Comparison of ENCODE assay signal across 28 mouse cellular contexts in the genomic region with DNA sequence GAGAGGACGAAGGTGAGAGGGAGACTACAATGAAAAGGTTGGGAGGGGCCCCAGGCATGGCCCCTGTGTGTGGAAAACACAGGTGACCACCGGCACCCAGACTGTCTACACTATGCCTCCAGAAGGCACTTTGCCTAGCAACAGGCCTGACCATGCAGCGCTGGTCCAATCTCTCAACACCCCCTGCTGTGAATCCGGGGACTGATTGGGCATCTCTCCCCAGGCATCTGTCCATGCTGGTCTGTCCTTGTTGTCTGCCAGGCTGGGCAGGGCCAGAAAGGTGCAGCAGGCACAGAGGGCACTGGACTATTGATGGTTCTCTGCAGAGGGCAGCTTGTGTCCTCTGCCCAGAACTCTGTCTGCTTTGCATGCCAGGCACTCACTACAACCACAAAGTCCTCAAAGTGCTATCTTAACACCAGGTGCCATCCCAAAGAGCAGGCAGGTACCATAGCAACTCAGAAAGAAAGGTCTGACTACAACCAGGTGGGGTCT. TPM values are rescaled to one million over a fixed set of nuclear protein-coding genes. Genes with fewer than 3 reads are reported as not detected.
DNase-seq lines count a peak whose midpoint lies in the region; ATAC-seq lines count a peak whose summit lies in the region.
"Had no signal": no experiment of that assay in that cellular context is flagged by ENCODE, and none has a peak within 500 bp of the region (broad histone marks: within the 10 kb centered on the region; RNA-seq: fewer than 3 reads in every experiment).

No protein-coding gene starts in this region.

- ATAC-seq in hindbrain, embryonic 13.5 days (ENCODE audit: low FRiP score): no peak
- no peak for ATAC-seq in hindbrain, embryonic 14.5 days (ENCODE audit: low FRiP score)
- ATAC-seq: forebrain, embryonic 15.5 days; intestine, embryonic 16.5 days; midbrain, embryonic 13.5 days had no signal

- H3K9me3 ChIP-seq in hindbrain, embryonic 13.5 days: no peaks in the 10 kb centered on the region
- no peaks in the 10 kb centered on the region for H3K9me3 ChIP-seq in hindbrain, embryonic 14.5 days (ENCODE audit: control insufficient read depth, low read length)
- H3K9me3 ChIP-seq: forebrain, embryonic 15.5 days; G1E; heart, embryonic 13.5 days; hindbrain, embryonic 15.5 days; liver, embryonic 15.5 days; lung, embryonic 15.5 days; megakaryocyte, embryonic 14.5 days; midbrain, embryonic 13.5 days; neural tube, embryonic 12.5 days had no signal

- H3K4me2 ChIP-seq in hindbrain, embryonic 13.5 days: no peak overlapping the region
- H3K4me2 ChIP-seq in hindbrain, embryonic 14.5 days (replicated peaks): no peak overlapping the region
- H3K4me2 ChIP-seq: forebrain, embryonic 15.5 days; heart, embryonic 13.5 days; hindbrain, embryonic 15.5 days; liver, embryonic 15.5 days; lung, embryonic 15.5 days; midbrain, embryonic 13.5 days; neural tube, embryonic 12.5 days had no signal

- H3K4me1 ChIP-seq in hindbrain, embryonic 13.5 days (replicated peaks): no peaks in the 10 kb centered on the region
- H3K4me1 ChIP-seq in hindbrain, embryonic 14.5 days (replicated peaks; ENCODE audit: control insufficient read depth, insufficient read depth, low read length): no peaks in the 10 kb centered on the region
- H3K4me1 ChIP-seq: forebrain, embryonic 15.5 days; heart, embryonic 13.5 days; hindbrain, embryonic 15.5 days; liver, embryonic 15.5 days; lung, embryonic 15.5 days; midbrain, embryonic 13.5 days; neural tube, embryonic 12.5 days had no signal

- H3K36me3 ChIP-seq in hindbrain, embryonic 13.5 days: no peaks in the 10 kb centered on the region
- no peaks in the 10 kb centered on the region for H3K36me3 ChIP-seq in hindbrain, embryonic 14.5 days (replicated peaks; ENCODE audit: control insufficient read depth, insufficient read depth)
- H3K36me3 ChIP-seq: forebrain, embryonic 15.5 days; G1E; heart, embryonic 13.5 days; liver, embryonic 15.5 days; lung, embryonic 15.5 days; midbrain, embryonic 13.5 days; neural tube, embryonic 12.5 days had no signal

- WGBS in hindbrain, embryonic 13.5 days: 75% methylated on average over 4 of the region's 4 CpGs
- 65% methylated on average over 4 of the region's 4 CpGs for WGBS in hindbrain, embryonic 14.5 days

- no peak overlapping the region for H3K4me3 ChIP-seq in hindbrain, embryonic 13.5 days
- no peak overlapping the region for H3K4me3 ChIP-seq in hindbrain, embryonic 14.5 days (replicated peaks; ENCODE audit: low read length)
- H3K4me3 ChIP-seq: forebrain, embryonic 15.5 days; heart, adult 2 months; heart, embryonic 13.5 days; hindbrain, embryonic 15.5 days; liver, embryonic 15.5 days; lung, embryonic 15.5 days; megakaryocyte, embryonic 14.5 days; midbrain, embryonic 13.5 days; neural tube, embryonic 12.5 days had no signal

- no peaks in the 10 kb centered on the region for H3K27me3 ChIP-seq in hindbrain, embryonic 13.5 days
- no peaks in the 10 kb centered on the region for H3K27me3 ChIP-seq in hindbrain, embryonic 14.5 days (ENCODE audit: control insufficient read depth, insufficient read depth, low read length)
- H3K27me3 ChIP-seq: forebrain, embryonic 15.5 days; hindbrain, embryonic 15.5 days; liver, embryonic 15.5 days; lung, embryonic 15.5 days; midbrain, embryonic 13.5 days; neural tube, embryonic 12.5 days had no signal

- 0 out of 2 replicates have a peak overlapping the region, but pooled peaks have one; percentile 19 for H3K9ac ChIP-seq in hindbrain, embryonic 13.5 days
- no peak overlapping the region for H3K9ac ChIP-seq in hindbrain, embryonic 14.5 days
- H3K9ac ChIP-seq: forebrain, embryonic 15.5 days; heart, embryonic 13.5 days; hindbrain, embryonic 15.5 days; liver, embryonic 15.5 days; lung, embryonic 15.5 days; midbrain, embryonic 13.5 days; neural tube, embryonic 12.5 days had no signal

- no peak overlapping the region for H3K27ac ChIP-seq in hindbrain, embryonic 13.5 days
- no peak overlapping the region for H3K27ac ChIP-seq in hindbrain, embryonic 14.5 days
- H3K27ac ChIP-seq: forebrain, embryonic 15.5 days; heart, adult 2 months; heart, embryonic 13.5 days; hindbrain, embryonic 15.5 days; liver, embryonic 15.5 days; lung, embryonic 15.5 days; midbrain, embryonic 13.5 days; neural tube, embryonic 12.5 days had no signal

- DNase-seq in hindbrain, embryonic 14.5 days (ENCODE audit: low spot score): no peak
- peak; percentile 35 for DNase-seq in MN1 (ENCODE audit: low spot score)
- DNase-seq in cerebellum, adult 11-12 months: peak; percentile 82
- DNase-seq in cerebellum, postnatal 14 days: peak; percentile 64 to 69
- no peak for DNase-seq in urinary bladder, postnatal 14 days (ENCODE audit: low spot score)
- DNase-seq in gastrocnemius, adult 8-10 months (ENCODE audit: low spot score in 2 of 2): no peak
- DNase-seq: adrenal gland, postnatal 14 days; B cell, adult 2 months; gastrocnemius, postnatal 36 days; heart, adult 2 months; heart, postnatal 14 days; kidney, adult 9 months; lung, postnatal 36 days; retina, postnatal 1 day; right cerebral cortex, postnatal 25 days; spleen, adult 18-20 months; thymus, postnatal 14 days had no signal

RNA-seq across cellular contexts. Expression of gene Camk2b, which starts 16.0 kb away (rescaled TPM):
- polyA plus RNA-seq in hindbrain, embryonic 13.5 days (2015; fragmentation: Nextera tagmentation; extraction: Ambion mirVana): 63.1 and 65.8 TPM in 2 replicates
- 117 and 126 TPM in 2 replicates for polyA plus RNA-seq in hindbrain, embryonic 14.5 days (2014; fragmentation: Nextera tagmentation; extraction: Ambion mirVana)
- total RNA-seq in gastrocnemius, adult 8-10 months (2022): 100 to 1,000 TPM; 146 to 169 (median 160) TPM
- polyA plus RNA-seq: G1E had no signal

Comparison
In these comparisons a context has a peak if more than half of its experiments do, and no peak if none do; other contexts are left out.
1. DNase-seq: peak in MN1 (single experiment), cerebellum, adult 11-12 months (single experiment) and cerebellum, postnatal 14 days (2 of 2); none in hindbrain, embryonic 14.5 days (single experiment), urinary bladder, postnatal 14 days (single experiment) and gastrocnemius, adult 8-10 months (0 of 2).